Comparison of ENCODE assay signal across 27 mouse cellular contexts in genomic region chr11:36039825-36040224, GRCm38 (mm10). TPM values are rescaled to one million over a fixed set of nuclear protein-coding genes. Genes with fewer than 3 reads are reported as not detected.
DNase-seq lines count a peak whose midpoint lies in the region; ATAC-seq and TF ChIP-seq lines count a peak whose summit lies in the region.
"Had no signal": no experiment of that assay in that cellular context is flagged by ENCODE, and none has a peak within 500 bp of the region (broad histone marks: within the 10 kb centered on the region; RNA-seq: fewer than 3 reads in every experiment).

No protein-coding gene starts in this region.

- no peak overlapping the region; the same call in 1 of the 2 replicates for H3K27ac ChIP-seq in forebrain, embryonic 15.5 days (replicated peaks)
- H3K27ac ChIP-seq in forebrain, embryonic 10.5 days: no peak overlapping the region
- H3K27ac ChIP-seq in layer of hippocampus, adult 2 months: peak overlapping the region; percentile 7; the same call in 1 of the 2 replicates
- H3K27ac ChIP-seq: embryonic facial prominence, embryonic 10.5 days; embryonic facial prominence, embryonic 13.5 days; heart, embryonic 15.5 days; hindbrain, embryonic 10.5 days; intestine, embryonic 15.5 days had no signal

- TF ChIP-seq CTCF in layer of hippocampus, adult 2 months (conservative IDR thresholded peaks at IDR 0.05): no peak

- H3K9ac ChIP-seq in forebrain, embryonic 15.5 days (replicated peaks): no peak overlapping the region
- H3K9ac ChIP-seq: embryonic facial prominence, embryonic 13.5 days; heart, embryonic 12.5 days; heart, embryonic 15.5 days; hindbrain, embryonic 13.5 days; intestine, embryonic 15.5 days had no signal

- ATAC-seq in forebrain, embryonic 15.5 days (replicated peaks): 0 out of 2 replicates have a peak, but pooled peaks have one; percentile 20
- ATAC-seq: activated CD4-positive, CD25-positive, alpha-beta regulatory T cell, adult 4 months; hindbrain, embryonic 16.5 days; intestine, embryonic 15.5 days had no signal

- H3K4me2 ChIP-seq in forebrain, embryonic 15.5 days (replicated peaks): no peak overlapping the region
- H3K4me2 ChIP-seq: embryonic facial prominence, embryonic 13.5 days; heart, embryonic 12.5 days; heart, embryonic 15.5 days; hindbrain, embryonic 13.5 days; intestine, embryonic 15.5 days had no signal

- DNase-seq in forebrain, embryonic 10.5 days (ENCODE audit: extremely low spot score, low spot score): no peak
- no peak for DNase-seq in layer of hippocampus, adult 2 months (ENCODE audit: low spot score in 2 of 2)
- DNase-seq in layer of hippocampus, postnatal 25 days (ENCODE audit: extremely low spot score in 1 of 2, low spot score in 1 of 2): no peak
- peak; percentile 46 for DNase-seq in brain, adult 2 months (ENCODE audit: low read depth, low spot score)
- no peak for DNase-seq in thymus, adult 18-20 months
- DNase-seq: adrenal gland, adult 8-10 months; adrenal gland, postnatal 25 days; cerebellum, adult 11-12 months; cerebellum, adult 8-10 months; cerebellum, postnatal 10 days; cerebellum, postnatal 36 days; embryo, embryonic 11 days; gastrocnemius, postnatal 25 days; heart, adult 18-20 months; heart, postnatal 10 days; heart, postnatal 36 days had no signal

- H3K27me3 ChIP-seq in forebrain, embryonic 15.5 days: no peaks in the 10 kb centered on the region
- H3K27me3 ChIP-seq in forebrain, embryonic 10.5 days (ENCODE audit: poor library complexity, severe bottlenecking): peaks cover 34% of the 10 kb centered on the region
- H3K27me3 ChIP-seq: intestine, embryonic 15.5 days had no signal

- no peaks in the 10 kb centered on the region for H3K9me3 ChIP-seq in forebrain, embryonic 15.5 days
- H3K9me3 ChIP-seq in forebrain, embryonic 10.5 days: no peaks in the 10 kb centered on the region
- H3K9me3 ChIP-seq: embryonic facial prominence, embryonic 10.5 days; embryonic facial prominence, embryonic 13.5 days; heart, embryonic 12.5 days; heart, embryonic 15.5 days; hindbrain, embryonic 10.5 days; hindbrain, embryonic 13.5 days; intestine, embryonic 15.5 days had no signal

- no peak overlapping the region for H3K4me3 ChIP-seq in forebrain, embryonic 15.5 days
- H3K4me3 ChIP-seq in forebrain, embryonic 10.5 days: no peak overlapping the region
- H3K4me3 ChIP-seq in layer of hippocampus, adult 2 months: no peak overlapping the region
- H3K4me3 ChIP-seq: embryonic facial prominence, embryonic 10.5 days; embryonic facial prominence, embryonic 13.5 days; erythroblast, embryonic 14.5 days; heart, embryonic 12.5 days; heart, embryonic 15.5 days; hindbrain, embryonic 10.5 days; hindbrain, embryonic 13.5 days; intestine, embryonic 15.5 days had no signal

- H3K4me1 ChIP-seq in forebrain, embryonic 15.5 days: peaks cover 31% of the 10 kb centered on the region
- H3K4me1 ChIP-seq in forebrain, embryonic 10.5 days: peaks cover 29% of the 10 kb centered on the region
- H3K4me1 ChIP-seq: intestine, embryonic 15.5 days had no signal

- H3K36me3 ChIP-seq in forebrain, embryonic 15.5 days: 0 out of 2 replicates have a peak, but pooled peaks cover 3% of the 10 kb centered on the region
- no peaks in the 10 kb centered on the region for H3K36me3 ChIP-seq in forebrain, embryonic 10.5 days (replicated peaks)
- H3K36me3 ChIP-seq: embryonic facial prominence, embryonic 10.5 days; embryonic facial prominence, embryonic 13.5 days; heart, embryonic 12.5 days; heart, embryonic 15.5 days; intestine, embryonic 15.5 days had no signal

- WGBS in forebrain, embryonic 15.5 days: 60% methylated on average over 10 of the region's 10 CpGs
- 87% methylated on average over 10 of the region's 10 CpGs for WGBS in forebrain, embryonic 10.5 days

RNA-seq across cellular contexts. Expression of gene Wwc1, which starts 59.5 kb away (rescaled TPM):
- polyA plus RNA-seq in forebrain, embryonic 15.5 days (2015; fragmentation: Nextera tagmentation; extraction: Ambion mirVana): 15.6 and 22.2 TPM in 2 replicates
- polyA plus RNA-seq in forebrain, embryonic 10.5 days (2016; fragmentation: Nextera tagmentation; extraction: Ambion mirVana): 4.2 and 4.9 TPM in 2 replicates
- 100 to 1,000 TPM in 1 of 2 experiments, 10 to 100 TPM in 1; 99.6 to 107 TPM for total RNA-seq in layer of hippocampus, adult 2 months (2021)
- total RNA-seq in layer of hippocampus, postnatal 25 days (2021): 100 to 1,000 TPM; 101 to 122 TPM
- polyA plus RNA-seq: activated CD4-positive, CD25-positive, alpha-beta regulatory T cell, adult 4 months had no signal
